Mouse (Mus musculus) heart, adult 8-10 months (tissue): ENCODE data around the gene Os9. TPM values are rescaled to one million over a fixed set of nuclear protein-coding genes. Genes with fewer than 3 reads are reported as not detected.
"Not testable (repeated sequence)": the region's sequence is repeated elsewhere in the genome, so short reads cannot be mapped to it uniquely, and the experiment has no call there.

Experiments used
- DNase-seq: peaks from one replicate; pipeline ENCODE4 v3.0.0; 2022; ENCODE audit warnings: low spot score
- total RNA-seq, 4 experiments: library from RNA; stranded (reverse); gene quantifications; 2 replicates each; pipeline ENCODE4 v1.2.4; 2022

Gene Os9
- total RNA-seq, 4 experiments from 2014 or later = 22.2 to 31.6 (median 24.1) TPM

GRCm38 (mm10) chr10:127145303-127145702 lies 24.4 kb upstream of the Os9 start:
- no peak for DNase-seq

- DNase-seq = no peak
Measured at GRCm38 (mm10) chr10:127144536-127144935, 23.6 kb upstream of the Os9 start.

GRCm38 (mm10) chr10:127143228-127143627 lies 22.3 kb upstream of the Os9 start:
- no peak for DNase-seq

- DNase-seq = no peak
Measured at GRCm38 (mm10) chr10:127141500-127141899, 20.6 kb upstream of the Os9 start.

- DNase-seq = no peak
Measured at GRCm38 (mm10) chr10:127140971-127141370, 20.0 kb upstream of the Os9 start.

GRCm38 (mm10) chr10:127138328-127139141 lies 17.6 kb upstream of the Os9 start:
- DNase-seq = no peak

- no peak for DNase-seq
Measured at GRCm38 (mm10) chr10:127137896-127138295, 17.0 kb upstream of the Os9 start.

- DNase-seq = no peak
Measured at GRCm38 (mm10) chr10:127136510-127136909, 15.6 kb upstream of the Os9 start.

- no peak for DNase-seq
Measured at GRCm38 (mm10) chr10:127135118-127135836, 14.3 kb upstream of the Os9 start.

- not testable (repeated sequence) for DNase-seq
Measured at GRCm38 (mm10) chr10:127134394-127135035, 13.6 kb upstream of the Os9 start.

GRCm38 (mm10) chr10:127132469-127132868 lies 11.5 kb upstream of the Os9 start:
- no peak for DNase-seq

GRCm38 (mm10) chr10:127129431-127129830 lies 8.5 kb upstream of the Os9 start:
- no peak for DNase-seq

GRCm38 (mm10) chr10:127127711-127128279 lies 6.9 kb upstream of the Os9 start:
- no peak for DNase-seq

- no peak for DNase-seq
Measured at GRCm38 (mm10) chr10:127126579-127126978, 5.6 kb upstream of the Os9 start.

GRCm38 (mm10) chr10:127125210-127126001 lies 4.5 kb upstream of the Os9 start:
- no peak for DNase-seq

- DNase-seq = peak; percentile 59
Measured at GRCm38 (mm10) chr10:127123436-127123805, 2.5 kb upstream of the Os9 start.

GRCm38 (mm10) chr10:127122784-127123435 lies 2.0 kb upstream of the Os9 start:
- no peak for DNase-seq

GRCm38 (mm10) chr10:127122018-127122417 lies 1.1 kb upstream of the Os9 start:
- no peak for DNase-seq

- DNase-seq = no peak
Measured at GRCm38 (mm10) chr10:127120301-127121065, 448 bp downstream of the Os9 start.

GRCm38 (mm10) chr10:127119229-127119628 lies 1.7 kb downstream of the Os9 start:
- DNase-seq = no peak
